8 mouse cellular contexts compared by ENCODE assay signal in the genomic region with DNA sequence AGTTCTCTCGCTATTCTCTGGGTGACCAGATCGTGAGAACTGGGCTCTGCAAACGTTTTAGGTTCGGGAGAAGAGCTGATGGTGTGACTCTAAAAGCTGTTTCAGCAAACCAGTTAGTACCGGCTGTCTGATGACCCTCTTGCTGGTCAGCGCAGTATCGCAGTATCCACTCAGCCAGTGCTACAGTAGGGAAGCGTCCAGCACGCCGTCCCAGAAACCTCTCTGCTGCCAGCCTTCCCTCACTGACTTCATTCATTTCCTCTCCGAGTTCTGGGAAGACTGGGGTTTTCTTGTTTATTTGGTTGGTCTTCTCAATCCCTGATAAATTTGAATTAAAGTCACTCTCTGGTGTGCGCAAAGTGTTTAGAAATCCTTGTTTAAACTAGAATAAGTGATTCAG. TPM values are rescaled to one million over a fixed set of nuclear protein-coding genes. Genes with fewer than 3 reads are reported as not detected.
DNase-seq lines count a peak whose midpoint lies in the region; ATAC-seq and TF ChIP-seq lines count a peak whose summit lies in the region.

No protein-coding gene starts in this region.

- WGBS in embryonic facial prominence, embryonic 12.5 days: 38% methylated on average over 12 of the region's 12 CpGs
- WGBS in hindbrain, embryonic 11.5 days: 59% methylated on average over 12 of the region's 12 CpGs
- WGBS in lung, embryonic 15.5 days: 24% methylated on average over 12 of the region's 12 CpGs
- WGBS in cerebellum, adult 2 months: 82% methylated on average over 12 of the region's 12 CpGs
- WGBS in thymus, adult 2 months: 90% methylated on average over 12 of the region's 12 CpGs

- no peaks in the 10 kb centered on the region for H3K27me3 ChIP-seq in embryonic facial prominence, embryonic 12.5 days
- H3K27me3 ChIP-seq in hindbrain, embryonic 11.5 days (ENCODE audit: control insufficient read depth, insufficient read depth, low read length): no peaks in the 10 kb centered on the region
- H3K27me3 ChIP-seq in lung, embryonic 15.5 days: no peaks in the 10 kb centered on the region
- no peaks in the 10 kb centered on the region for H3K27me3 ChIP-seq in cerebellum, adult 2 months (ENCODE audit: control insufficient read depth, insufficient read depth, low read length)
- no peaks in the 10 kb centered on the region for H3K27me3 ChIP-seq in thymus, adult 2 months (ENCODE audit: control insufficient read depth, insufficient read depth, low read length)

- ATAC-seq in embryonic facial prominence, embryonic 12.5 days (ENCODE audit: insufficient number of reproducible peaks, insufficient read depth, low FRiP score, low TSS enrichment): no peak
- no peak for ATAC-seq in hindbrain, embryonic 11.5 days (ENCODE audit: low FRiP score)
- peak; percentile 61 for ATAC-seq in lung, embryonic 15.5 days (ENCODE audit: borderline replicate concordance, extremely low read depth, low FRiP score, low TSS enrichment)

- no peaks in the 10 kb centered on the region for H3K36me3 ChIP-seq in embryonic facial prominence, embryonic 12.5 days
- H3K36me3 ChIP-seq in hindbrain, embryonic 11.5 days (ENCODE audit: control insufficient read depth, insufficient read depth, low read length): no peaks in the 10 kb centered on the region
- no peaks in the 10 kb centered on the region for H3K36me3 ChIP-seq in lung, embryonic 15.5 days
- H3K36me3 ChIP-seq in thymus, adult 2 months (ENCODE audit: control insufficient read depth, insufficient read depth, low read length): no peaks in the 10 kb centered on the region

- no peak overlapping the region for H3K9ac ChIP-seq in embryonic facial prominence, embryonic 12.5 days
- 0 out of 2 replicates have a peak overlapping the region, but pooled peaks have one; percentile 15 for H3K9ac ChIP-seq in hindbrain, embryonic 11.5 days (ENCODE audit: low read depth, low read length)
- 0 out of 2 replicates have a peak overlapping the region, but pooled peaks have one; percentile 8 for H3K9ac ChIP-seq in lung, embryonic 15.5 days

- H3K4me2 ChIP-seq in embryonic facial prominence, embryonic 12.5 days (replicated peaks): peak overlapping the region; percentile 35
- no peak overlapping the region; the same call in 1 of the 2 replicates for H3K4me2 ChIP-seq in hindbrain, embryonic 11.5 days (replicated peaks; ENCODE audit: low read depth, low read length)
- peak overlapping the region; percentile 49 for H3K4me2 ChIP-seq in lung, embryonic 15.5 days

- no peaks in the 10 kb centered on the region for H3K9me3 ChIP-seq in embryonic facial prominence, embryonic 12.5 days
- no peaks in the 10 kb centered on the region for H3K9me3 ChIP-seq in hindbrain, embryonic 11.5 days (ENCODE audit: control insufficient read depth, low read length)
- H3K9me3 ChIP-seq in lung, embryonic 15.5 days: no peaks in the 10 kb centered on the region

- TF ChIP-seq CTCF in cerebellum, adult 2 months (IDR thresholded peaks at IDR 0.05; ENCODE audit: borderline replicate concordance, insufficient read depth, low read depth, low read length): no peak
- no peak for TF ChIP-seq CTCF in thymus, adult 2 months (IDR thresholded peaks at IDR 0.05; ENCODE audit: borderline replicate concordance, control insufficient read depth, extremely low read depth, insufficient read depth, low read length, poor library complexity)

- peak; percentile 37 for DNase-seq in embryo, embryonic 11 days
- no peak for DNase-seq in embryo, embryonic 10 days (ENCODE audit: low spot score)
- DNase-seq in hindbrain, embryonic 11.5 days (ENCODE audit: low spot score): peak; percentile 27
- no peak for DNase-seq in cerebellum, adult 2 months
- DNase-seq in testis, postnatal 14 days (ENCODE audit: low spot score): no peak
- no peak for DNase-seq in thymus, adult 2 months

- peaks cover 40% of the 10 kb centered on the region for H3K4me1 ChIP-seq in embryonic facial prominence, embryonic 12.5 days
- H3K4me1 ChIP-seq in hindbrain, embryonic 11.5 days (replicated peaks; ENCODE audit: control insufficient read depth, insufficient read depth, low read length): no peaks in the 10 kb centered on the region
- peaks cover 63% of the 10 kb centered on the region for H3K4me1 ChIP-seq in lung, embryonic 15.5 days
- peaks cover 14% of the 10 kb centered on the region; the same call in 1 of the 2 replicates for H3K4me1 ChIP-seq in cerebellum, adult 2 months (ENCODE audit: control insufficient read depth, insufficient read depth, low read length)
- H3K4me1 ChIP-seq in thymus, adult 2 months (replicated peaks; ENCODE audit: control insufficient read depth, insufficient read depth, low read length): no peaks in the 10 kb centered on the region

- peak overlapping the region; percentile 90 for H3K27ac ChIP-seq in embryonic facial prominence, embryonic 12.5 days
- no peak overlapping the region for H3K27ac ChIP-seq in hindbrain, embryonic 11.5 days (ENCODE audit: low read depth, low read length)
- peak overlapping the region; percentile 96 for H3K27ac ChIP-seq in lung, embryonic 15.5 days
- H3K27ac ChIP-seq in cerebellum, adult 2 months (ENCODE audit: insufficient read depth, low read length): no peak overlapping the region
- no peak overlapping the region for H3K27ac ChIP-seq in thymus, adult 2 months (ENCODE audit: control insufficient read depth, insufficient read depth, low read length)

- no peak overlapping the region for H3K4me3 ChIP-seq in embryonic facial prominence, embryonic 12.5 days
- no peak overlapping the region for H3K4me3 ChIP-seq in hindbrain, embryonic 11.5 days (ENCODE audit: low read depth, low read length)
- H3K4me3 ChIP-seq in lung, embryonic 15.5 days: peak overlapping the region; percentile 12; the same call in 1 of the 2 replicates
- H3K4me3 ChIP-seq in cerebellum, adult 2 months (replicated peaks; ENCODE audit: insufficient read depth, low read depth, low read length): no peak overlapping the region
- no peak overlapping the region for H3K4me3 ChIP-seq in thymus, adult 2 months (ENCODE audit: control insufficient read depth, insufficient read depth, low read length)

- no peak for TF ChIP-seq POLR2A in cerebellum, adult 2 months (IDR thresholded peaks at IDR 0.05; ENCODE audit: borderline replicate concordance, insufficient read depth, low read length)
- no peak for TF ChIP-seq POLR2A in thymus, adult 2 months (IDR thresholded peaks at IDR 0.05; ENCODE audit: control insufficient read depth, extremely low read depth, insufficient read depth, low read length, poor library complexity)

RNA-seq across cellular contexts. Expression of a gene that starts 46.8 kb away (rescaled TPM):
- 163 and 167 TPM in 2 replicates for polyA plus RNA-seq in embryonic facial prominence, embryonic 12.5 days (2016; fragmentation: Nextera tagmentation; extraction: Ambion mirVana)
- 132 and 163 TPM in 2 replicates for polyA plus RNA-seq in hindbrain, embryonic 11.5 days (2014; fragmentation: Nextera tagmentation; extraction: Ambion mirVana)
- 167 and 169 TPM in 2 replicates for polyA plus RNA-seq in lung, embryonic 15.5 days (2015; fragmentation: Nextera tagmentation; extraction: Ambion mirVana)
- 58.8 and 60.5 TPM in 2 replicates for polyA plus RNA-seq in cerebellum, adult 2 months (2012; rRNA removed)
- polyA plus RNA-seq in thymus, adult 2 months (2012; rRNA removed): 49.6 and 55.6 TPM in 2 replicates

RNA-seq across cellular contexts. Expression of a gene that starts 53.4 kb away (rescaled TPM):
- polyA plus RNA-seq in embryonic facial prominence, embryonic 12.5 days (2016; fragmentation: Nextera tagmentation; extraction: Ambion mirVana): 83.4 and 90.5 TPM in 2 replicates
- polyA plus RNA-seq in hindbrain, embryonic 11.5 days (2014; fragmentation: Nextera tagmentation; extraction: Ambion mirVana): 46.6 and 51.6 TPM in 2 replicates
- polyA plus RNA-seq in lung, embryonic 15.5 days (2015; fragmentation: Nextera tagmentation; extraction: Ambion mirVana): 106 and 109 TPM in 2 replicates
- polyA plus RNA-seq in cerebellum, adult 2 months (2012; rRNA removed): 80.2 and 89.4 TPM in 2 replicates
- 23.1 and 24.0 TPM in 2 replicates for polyA plus RNA-seq in thymus, adult 2 months (2012; rRNA removed)

Comparison
In these comparisons a context has a peak if more than half of its experiments do, and no peak if none do; other contexts are left out.
1. DNase-seq: peak in embryo, embryonic 11 days (single experiment) and hindbrain, embryonic 11.5 days (single experiment); none in embryo, embryonic 10 days (single experiment), cerebellum, adult 2 months (0 of 2), testis, postnatal 14 days (single experiment) and thymus, adult 2 months (single experiment).
2. H3K27ac ChIP-seq: peak in embryonic facial prominence, embryonic 12.5 days (single experiment) and lung, embryonic 15.5 days (single experiment); none in hindbrain, embryonic 11.5 days (single experiment), cerebellum, adult 2 months (single experiment) and thymus, adult 2 months (single experiment).